Mouse (Mus musculus): ENCODE measurements around the gene Sept9.

DNA sequence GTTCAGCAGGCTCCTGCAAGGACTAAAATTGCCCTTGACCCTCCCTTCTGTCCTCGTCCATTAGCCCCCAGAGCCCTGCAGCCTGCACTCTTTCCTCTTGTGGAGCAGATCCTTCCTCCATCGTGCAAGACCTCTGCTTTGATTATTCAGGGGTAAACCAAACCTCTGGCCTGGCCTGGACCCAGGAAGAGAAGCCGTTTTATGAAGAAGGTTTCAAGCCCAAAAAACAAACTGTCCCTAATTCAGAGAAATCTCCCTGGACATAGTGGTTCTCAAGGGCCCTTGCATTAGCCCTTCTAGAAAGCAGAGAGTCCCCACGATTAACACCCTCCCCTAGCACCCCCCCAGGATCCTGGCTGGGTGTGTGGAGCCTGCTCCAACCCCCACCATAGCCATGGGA, 207.7 kb downstream of the Sept9 start:
- TF ChIP-seq POLR2A (IDR thresholded peaks at IDR 0.05; ENCODE audit: borderline replicate concordance, insufficient read depth, low read length) (no peak), CTCF (IDR thresholded peaks at IDR 0.05; ENCODE audit: borderline replicate concordance, insufficient read depth, low read depth, low read length) (no peak)

Data from cerebellum, adult 2 months (tissue).